Mouse (Mus musculus): ENCODE data around the gene Mpc1. TPM values are rescaled to one million over a fixed set of nuclear protein-coding genes. Genes with fewer than 3 reads are reported as not detected.
A peak's percentile ranks its signal among the peaks of the same experiment; 100 is the strongest.

The Mpc1 gene
- polyA plus RNA-seq (2014; fragmentation: Nextera tagmentation; extraction: Ambion mirVana): 87.7 and 87.9 TPM in 2 replicates

GRCm38 (mm10) chr17:8282821-8283525, at the start of gene Mpc1:
Gene Mpc1 (plus strand): TSS chr17:8282904.
- peak within 1 kb of the TSS; percentile 78 for H3K9ac ChIP-seq (ENCODE audit: low read length)
- H3K4me2 ChIP-seq (ENCODE audit: low read depth, low read length, severe bottlenecking): peak within 1 kb of the TSS; percentile 99
- DNase-seq (ENCODE audit: low spot score): peak; percentile 69
- no peaks in the 10 kb centered on the region for H3K27me3 ChIP-seq (ENCODE audit: control insufficient read depth, insufficient read depth, low read length)
- peak within 1 kb of the TSS; percentile 78 for H3K4me3 ChIP-seq (ENCODE audit: low read depth, low read length)
- H3K9me3 ChIP-seq (ENCODE audit: control insufficient read depth, low read length): no peaks in the 10 kb centered on the region
- peak; percentile 61; the same call in 1 of the 2 replicates for ATAC-seq (replicated peaks; ENCODE audit: low FRiP score)
- peaks cover 1% of the 10 kb centered on the region; the same call in 1 of the 2 replicates for H3K4me1 ChIP-seq (replicated peaks; ENCODE audit: control insufficient read depth, insufficient read depth, low read length)
- no peaks in the 10 kb centered on the region for H3K36me3 ChIP-seq (ENCODE audit: control insufficient read depth, insufficient read depth, low read length)
- peak within 1 kb of the TSS; percentile 59 for H3K27ac ChIP-seq (ENCODE audit: low read depth, low read length)
- WGBS: 3% methylated on average over 34 of the region's 35 CpGs

GRCm38 (mm10) chr17:8233618-8234214, 49.0 kb upstream of the Mpc1 start:
- H3K4me1 ChIP-seq (replicated peaks; ENCODE audit: control insufficient read depth, insufficient read depth, low read length): no peaks in the 10 kb centered on the region
- no peak overlapping the region for H3K9ac ChIP-seq (ENCODE audit: low read length)
- H3K9me3 ChIP-seq (ENCODE audit: control insufficient read depth, low read length): no peaks in the 10 kb centered on the region
- H3K27ac ChIP-seq (ENCODE audit: low read depth, low read length): no peak overlapping the region
- H3K36me3 ChIP-seq (ENCODE audit: control insufficient read depth, insufficient read depth, low read length): no peaks in the 10 kb centered on the region
- no peak for DNase-seq (ENCODE audit: low spot score)
- no peak overlapping the region for H3K4me3 ChIP-seq (ENCODE audit: low read depth, low read length)
- ATAC-seq (replicated peaks; ENCODE audit: low FRiP score): no peak
- no peaks in the 10 kb centered on the region for H3K27me3 ChIP-seq (ENCODE audit: control insufficient read depth, insufficient read depth, low read length)
- 79% methylated on average over 15 of the region's 15 CpGs for WGBS
- H3K4me2 ChIP-seq (ENCODE audit: low read depth, low read length, severe bottlenecking): no peak overlapping the region

- Histone ChIP-seq H3K4me3 (ENCODE audit: low read depth, low read length) (no peak overlapping the region), H3K9me3 (ENCODE audit: control insufficient read depth, low read length) (no peaks in the 10 kb centered on the region), H3K27me3 (ENCODE audit: control insufficient read depth, insufficient read depth, low read length) (no peaks in the 10 kb centered on the region), H3K9ac (ENCODE audit: low read length) (no peak overlapping the region), H3K4me1 (replicated peaks; ENCODE audit: control insufficient read depth, insufficient read depth, low read length) (no peaks in the 10 kb centered on the region), H3K4me2 (ENCODE audit: low read depth, low read length, severe bottlenecking) (no peak overlapping the region), H3K36me3 (ENCODE audit: control insufficient read depth, insufficient read depth, low read length) (no peaks in the 10 kb centered on the region), H3K27ac (ENCODE audit: low read depth, low read length) (no peak overlapping the region)
- DNase-seq (ENCODE audit: low spot score) (no peak), ATAC-seq (replicated peaks; ENCODE audit: low FRiP score) (no peak)
- 84% methylated on average over 4 of the region's 4 CpGs for WGBS
Observed at GRCm38 (mm10) chr17:8234537-8234936, 48.2 kb upstream of the Mpc1 start.

- no peak for ATAC-seq (replicated peaks; ENCODE audit: low FRiP score)
- Histone ChIP-seq H3K27me3 (ENCODE audit: control insufficient read depth, insufficient read depth, low read length) (no peaks in the 10 kb centered on the region), H3K36me3 (ENCODE audit: control insufficient read depth, insufficient read depth, low read length) (no peaks in the 10 kb centered on the region), H3K4me1 (replicated peaks; ENCODE audit: control insufficient read depth, insufficient read depth, low read length) (no peaks in the 10 kb centered on the region), H3K27ac (ENCODE audit: low read depth, low read length) (no peak within 1 kb of the TSS), H3K9ac (ENCODE audit: low read length) (no peak within 1 kb of the TSS), H3K4me3 (ENCODE audit: low read depth, low read length) (no peak within 1 kb of the TSS), H3K4me2 (ENCODE audit: low read depth, low read length, severe bottlenecking) (no peak within 1 kb of the TSS), H3K9me3 (ENCODE audit: control insufficient read depth, low read length) (no peaks in the 10 kb centered on the region)
- WGBS: 81% methylated on average over 3 of the region's 3 CpGs
- no peak for DNase-seq (ENCODE audit: low spot score)
Observed at GRCm38 (mm10) chr17:8235743-8236142, 47.0 kb upstream of the Mpc1 start, which contains the start of gene Ccr6. Gene Ccr6 (plus strand): TSS chr17:8236043.

GRCm38 (mm10) chr17:8238012-8238710, 44.5 kb upstream of the Mpc1 start:
- no peak for ATAC-seq (replicated peaks; ENCODE audit: low FRiP score)

GRCm38 (mm10) chr17:8239561-8239960, 43.1 kb upstream of the Mpc1 start:
- H3K9ac ChIP-seq (ENCODE audit: low read length): no peak overlapping the region
- H3K27ac ChIP-seq (ENCODE audit: low read depth, low read length): no peak overlapping the region
- H3K4me2 ChIP-seq (ENCODE audit: low read depth, low read length, severe bottlenecking): no peak overlapping the region
- no peaks in the 10 kb centered on the region for H3K4me1 ChIP-seq (replicated peaks; ENCODE audit: control insufficient read depth, insufficient read depth, low read length)
- H3K9me3 ChIP-seq (ENCODE audit: control insufficient read depth, low read length): no peaks in the 10 kb centered on the region
- DNase-seq (ENCODE audit: low spot score): no peak
- no peak for ATAC-seq (replicated peaks; ENCODE audit: low FRiP score)
- H3K4me3 ChIP-seq (ENCODE audit: low read depth, low read length): no peak overlapping the region
- 71% methylated on average over 3 of the region's 3 CpGs for WGBS
- no peaks in the 10 kb centered on the region for H3K36me3 ChIP-seq (ENCODE audit: control insufficient read depth, insufficient read depth, low read length)
- no peaks in the 10 kb centered on the region for H3K27me3 ChIP-seq (ENCODE audit: control insufficient read depth, insufficient read depth, low read length)

More at GRCm38 (mm10) chr17:8238012-8238710, 44.5 kb upstream of the Mpc1 start:
- H3K36me3 ChIP-seq (ENCODE audit: control insufficient read depth, insufficient read depth, low read length): no peaks in the 10 kb centered on the region
- no peaks in the 10 kb centered on the region for H3K27me3 ChIP-seq (ENCODE audit: control insufficient read depth, insufficient read depth, low read length)
- H3K27ac ChIP-seq (ENCODE audit: low read depth, low read length): no peak overlapping the region
- H3K4me3 ChIP-seq (ENCODE audit: low read depth, low read length): no peak overlapping the region
- WGBS: 87% methylated on average over 15 of the region's 15 CpGs
- no peak for DNase-seq (ENCODE audit: low spot score)
- H3K4me2 ChIP-seq (ENCODE audit: low read depth, low read length, severe bottlenecking): no peak overlapping the region
- no peaks in the 10 kb centered on the region for H3K4me1 ChIP-seq (replicated peaks; ENCODE audit: control insufficient read depth, insufficient read depth, low read length)
- no peaks in the 10 kb centered on the region for H3K9me3 ChIP-seq (ENCODE audit: control insufficient read depth, low read length)
- no peak overlapping the region for H3K9ac ChIP-seq (ENCODE audit: low read length)

- ATAC-seq (replicated peaks; ENCODE audit: low FRiP score) (no peak), DNase-seq (ENCODE audit: low spot score) (no peak)
- no peak overlapping the region for H3K4me2 ChIP-seq (ENCODE audit: low read depth, low read length, severe bottlenecking)
- H3K27ac ChIP-seq (ENCODE audit: low read depth, low read length): no peak overlapping the region
- no peaks in the 10 kb centered on the region for H3K4me1 ChIP-seq (replicated peaks; ENCODE audit: control insufficient read depth, insufficient read depth, low read length)
- H3K36me3 ChIP-seq (ENCODE audit: control insufficient read depth, insufficient read depth, low read length): no peaks in the 10 kb centered on the region
- 71% methylated on average over 4 of the region's 4 CpGs for WGBS
- H3K9me3 ChIP-seq (ENCODE audit: control insufficient read depth, low read length): no peaks in the 10 kb centered on the region
- H3K4me3 ChIP-seq (ENCODE audit: low read depth, low read length): no peak overlapping the region
- H3K27me3 ChIP-seq (ENCODE audit: control insufficient read depth, insufficient read depth, low read length): no peaks in the 10 kb centered on the region
- no peak overlapping the region for H3K9ac ChIP-seq (ENCODE audit: low read length)
Observed at GRCm38 (mm10) chr17:8240517-8240916, 42.2 kb upstream of the Mpc1 start.

- H3K36me3 ChIP-seq (ENCODE audit: control insufficient read depth, insufficient read depth, low read length): no peaks in the 10 kb centered on the region
- no peak overlapping the region for H3K4me2 ChIP-seq (ENCODE audit: low read depth, low read length, severe bottlenecking)
- no peaks in the 10 kb centered on the region for H3K4me1 ChIP-seq (replicated peaks; ENCODE audit: control insufficient read depth, insufficient read depth, low read length)
- ATAC-seq (replicated peaks; ENCODE audit: low FRiP score): no peak
- no peak for DNase-seq (ENCODE audit: low spot score)
- H3K9me3 ChIP-seq (ENCODE audit: control insufficient read depth, low read length): no peaks in the 10 kb centered on the region
- no peak overlapping the region for H3K4me3 ChIP-seq (ENCODE audit: low read depth, low read length)
- 75% methylated on average over 12 of the region's 12 CpGs for WGBS
- H3K9ac ChIP-seq (ENCODE audit: low read length): no peak overlapping the region
- H3K27ac ChIP-seq (ENCODE audit: low read depth, low read length): no peak overlapping the region
- H3K27me3 ChIP-seq (ENCODE audit: control insufficient read depth, insufficient read depth, low read length): no peaks in the 10 kb centered on the region
Observed at GRCm38 (mm10) chr17:8241645-8242044, 41.1 kb upstream of the Mpc1 start.
